Mouse (Mus musculus) right cerebral cortex, adult 18-20 months (tissue): ENCODE measurements around the gene Cln5.

Experiments used
- DNase-seq: peaks from one replicate; pipeline ENCODE4 v3.0.0; 2022; ENCODE audit warnings: mixed read lengths

Cln5 gene

GRCm38 (mm10) chr14:103069864-103070611, at the start of gene Cln5:
Gene Cln5 (plus strand): TSS chr14:103070216.
- DNase-seq = peak; percentile 93

DNA sequence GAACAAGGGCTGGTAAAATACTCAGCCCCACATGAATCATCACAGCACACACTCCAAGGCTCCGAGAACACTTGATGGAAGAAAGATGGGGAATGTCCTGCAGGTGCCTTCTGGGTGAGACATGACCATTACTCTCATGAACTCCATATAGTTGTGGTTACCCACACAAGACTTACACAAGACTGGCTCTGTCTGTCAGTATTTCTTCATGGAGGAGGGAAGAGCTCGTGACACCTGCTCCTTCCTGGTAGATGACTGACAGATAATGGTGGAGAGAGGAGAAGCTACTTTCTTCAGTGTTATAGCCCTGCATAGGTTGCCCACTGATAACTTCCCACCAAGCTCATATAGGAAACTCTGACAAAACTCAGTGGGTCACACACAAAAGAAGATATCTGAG, 40.8 kb upstream of the Cln5 start:
- DNase-seq = no peak

DNA sequence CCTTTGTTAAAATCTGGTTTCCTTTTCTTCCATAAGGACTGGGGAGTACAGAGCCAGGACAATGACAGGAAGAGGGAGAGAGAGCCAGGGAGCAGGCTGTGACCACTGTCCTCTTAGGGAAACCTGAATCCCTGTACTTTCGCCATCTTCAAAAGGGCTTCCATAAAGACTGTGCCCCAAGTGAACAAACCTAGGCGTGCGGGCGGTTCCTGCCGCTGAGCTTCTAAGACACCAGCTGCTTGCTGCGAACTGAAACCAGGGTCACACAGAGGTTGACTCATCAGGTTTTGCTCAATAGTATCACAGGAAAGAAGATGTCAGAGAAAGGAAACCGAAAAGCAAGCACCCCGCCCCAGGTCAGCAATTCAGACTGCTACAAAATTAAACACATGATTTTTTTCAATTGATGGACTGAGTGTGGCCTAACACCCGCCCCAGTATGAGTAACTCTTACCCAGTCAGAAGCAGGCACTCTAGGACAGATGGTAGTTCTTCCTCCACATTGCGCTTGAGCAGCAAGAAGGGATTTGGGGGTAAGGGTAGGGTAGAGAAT, 36.7 kb upstream of the Cln5 start:
- no peak for DNase-seq

GRCm38 (mm10) chr14:103034076-103034475, 35.9 kb upstream of the Cln5 start:
- DNase-seq = no peak

GRCm38 (mm10) chr14:103037016-103037415, 33.0 kb upstream of the Cln5 start:
- DNase-seq = no peak

GRCm38 (mm10) chr14:103046677-103047076, 23.3 kb upstream of the Cln5 start, which contains the start of gene Acod1:
Gene Acod1 (plus strand): TSS chr14:103046977.
- no peak for DNase-seq

DNA sequence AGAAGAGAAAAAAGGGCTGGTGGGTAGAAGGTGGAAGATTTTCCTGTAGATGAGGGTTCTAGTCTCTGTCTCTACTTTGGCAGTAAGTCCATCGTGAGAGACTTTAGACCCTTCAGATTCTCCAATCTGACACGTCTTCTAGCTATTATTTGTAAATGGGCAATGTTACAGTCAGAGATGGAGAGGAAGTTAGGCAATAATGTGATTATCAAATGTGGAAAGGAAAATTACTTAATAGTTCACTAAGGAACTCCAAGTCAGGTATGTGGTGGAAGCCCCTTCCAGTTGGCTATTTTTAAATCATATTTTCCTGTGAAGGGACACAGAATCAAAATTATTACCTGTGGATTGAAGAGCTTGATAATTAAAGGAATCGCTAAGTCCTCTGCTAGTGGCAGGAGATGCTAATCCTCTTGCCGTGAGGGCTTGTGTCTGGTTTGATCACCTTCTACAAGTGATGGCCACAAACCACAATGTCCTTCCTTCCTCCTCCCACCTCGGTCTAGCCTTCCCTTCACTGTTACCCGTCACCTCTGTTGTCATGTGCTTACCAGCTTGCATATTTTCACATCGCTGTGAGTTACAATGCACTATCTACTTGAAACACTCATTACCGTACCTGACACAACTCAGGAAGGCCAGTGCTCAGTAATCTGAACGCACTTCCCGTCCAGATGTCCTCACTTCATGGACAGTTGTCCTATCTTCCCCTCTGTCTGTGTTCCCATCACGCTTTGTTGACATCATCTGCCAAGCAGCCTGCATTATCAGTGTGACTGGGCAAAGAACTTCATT, 21.5 kb upstream of the Cln5 start:
- DNase-seq = no peak

GRCm38 (mm10) chr14:103051159-103051769, 18.8 kb upstream of the Cln5 start:
- DNase-seq = peak; percentile 77

GRCm38 (mm10) chr14:103054731-103055130, 15.3 kb upstream of the Cln5 start:
- no peak for DNase-seq

GRCm38 (mm10) chr14:103056601-103057000, 13.4 kb upstream of the Cln5 start:
- no peak for DNase-seq

DNA sequence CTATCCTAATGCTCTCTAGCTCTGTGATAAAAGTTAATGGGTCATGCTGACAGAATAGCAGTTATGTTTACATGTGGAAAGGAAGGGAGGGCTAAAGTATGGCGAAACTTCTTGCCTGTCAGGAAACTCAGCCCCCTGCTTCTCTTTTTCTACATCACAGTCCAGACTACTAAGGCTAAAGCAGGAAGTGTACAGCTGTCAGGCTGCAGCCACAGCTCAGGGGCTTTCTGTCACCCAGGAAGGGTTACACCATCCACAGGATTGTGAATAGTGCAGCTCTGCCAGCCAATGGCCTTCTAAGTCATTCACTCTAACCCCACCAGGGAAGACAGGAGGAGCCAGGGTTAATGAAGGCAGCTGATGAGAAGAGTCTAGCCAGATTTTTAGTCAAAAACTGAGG, 11.0 kb upstream of the Cln5 start:
- no peak for DNase-seq

DNA sequence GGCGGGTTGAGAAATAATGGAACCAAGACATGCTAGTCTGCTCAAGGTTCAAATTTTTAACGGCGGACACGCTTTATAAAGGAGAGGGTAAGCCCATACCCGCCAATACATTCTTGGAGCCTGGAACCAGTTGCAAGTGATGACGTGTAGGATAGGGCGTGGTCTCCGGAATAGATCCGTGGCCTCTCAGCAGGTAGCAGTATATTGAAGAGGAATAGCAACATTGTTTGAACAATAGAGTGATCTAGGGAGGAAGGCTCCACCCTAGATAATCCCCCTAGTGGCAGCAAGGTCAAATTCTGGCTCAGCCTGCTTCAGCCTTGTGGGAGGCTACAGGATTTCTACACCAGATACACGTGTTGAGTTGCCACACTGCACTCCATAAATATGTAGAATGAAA, 10.5 kb upstream of the Cln5 start:
- no peak for DNase-seq

DNA sequence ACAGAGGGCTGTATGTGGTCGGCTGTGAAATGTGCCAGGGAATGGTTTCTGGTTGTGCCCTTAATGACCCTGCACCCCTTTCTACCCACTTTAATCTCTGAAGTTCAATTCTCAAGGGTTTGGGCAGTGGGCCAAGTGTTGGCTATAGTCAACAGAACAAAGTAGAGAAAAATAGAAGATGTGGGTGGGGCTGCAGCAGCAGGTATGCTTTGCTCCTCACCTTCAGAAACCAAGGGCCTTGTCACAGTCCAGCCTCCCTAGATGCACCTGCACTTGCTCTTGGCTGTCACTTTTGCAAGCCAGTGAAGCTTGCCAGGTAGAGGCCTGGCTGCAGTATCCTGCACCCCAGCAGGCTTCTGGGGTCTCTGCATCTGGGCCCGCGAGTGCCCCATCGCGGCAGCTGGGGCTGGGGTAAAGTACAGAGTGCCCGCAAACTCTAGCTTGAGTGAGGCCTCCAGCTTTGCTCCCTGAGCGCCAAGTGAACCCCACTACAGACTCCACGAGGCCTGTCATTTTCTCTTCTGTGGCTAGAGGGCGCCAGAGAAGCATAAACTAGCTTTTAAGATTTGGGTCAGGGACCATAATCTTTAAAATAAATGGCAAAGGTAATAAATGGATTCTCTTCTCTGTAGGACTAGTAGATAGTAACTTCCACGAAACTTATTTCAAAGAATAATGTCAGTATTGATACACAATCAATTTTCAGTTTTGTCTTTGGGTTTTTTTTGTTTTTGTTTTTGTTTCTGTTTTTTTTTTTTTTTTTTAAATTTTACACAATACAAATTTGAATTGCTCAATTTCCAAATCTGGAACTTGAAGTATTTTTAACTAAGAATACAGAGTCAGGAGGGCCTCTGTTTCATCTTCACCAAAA, 4.5 kb upstream of the Cln5 start:
- peak; percentile 78 for DNase-seq

DNA sequence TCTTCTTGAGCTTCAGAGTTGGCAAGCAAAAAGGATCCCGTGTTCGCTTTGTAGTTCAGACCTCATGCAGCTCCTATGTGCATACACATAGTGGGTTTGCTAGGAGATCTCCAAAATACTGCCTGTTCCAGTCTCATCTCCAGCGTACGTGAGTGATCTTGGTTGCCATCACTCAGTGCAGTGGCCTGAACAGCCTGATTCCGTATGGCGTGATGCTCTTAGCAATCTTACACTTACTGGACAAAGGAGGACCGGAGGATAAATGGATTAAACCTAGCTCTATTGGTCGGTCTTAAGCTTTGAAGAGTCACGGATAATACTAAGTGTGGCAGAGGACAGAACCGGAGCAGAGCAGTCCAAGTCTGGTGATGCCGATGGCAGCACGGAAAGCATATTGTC, 552 bp upstream of the Cln5 start:
- no peak for DNase-seq

GRCm38 (mm10) chr14:103070790-103071189, 774 bp downstream of the Cln5 start:
- DNase-seq = no peak

GRCm38 (mm10) chr14:103071471-103071870, 1.5 kb downstream of the Cln5 start:
- no peak for DNase-seq

DNA sequence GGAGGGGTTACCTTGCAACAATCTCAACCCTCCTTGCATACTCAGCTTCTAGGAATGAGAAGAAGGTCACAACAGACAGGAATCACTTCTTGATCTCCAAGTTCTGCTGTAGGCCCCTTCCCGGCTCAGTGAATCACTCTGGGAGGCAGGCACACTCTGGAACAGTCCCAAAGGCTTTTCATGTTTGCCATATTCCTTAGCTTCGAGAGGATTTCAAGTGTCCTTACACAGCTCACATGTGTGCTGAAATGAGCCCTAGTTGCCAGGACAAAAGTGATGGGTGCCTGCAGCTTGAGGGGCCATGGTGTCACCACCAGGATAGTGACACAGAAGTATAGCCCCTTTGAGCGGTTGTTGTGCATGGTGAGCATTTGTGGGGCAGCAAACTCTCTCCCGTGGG, 2.7 kb downstream of the Cln5 start:
- no peak for DNase-seq

DNA sequence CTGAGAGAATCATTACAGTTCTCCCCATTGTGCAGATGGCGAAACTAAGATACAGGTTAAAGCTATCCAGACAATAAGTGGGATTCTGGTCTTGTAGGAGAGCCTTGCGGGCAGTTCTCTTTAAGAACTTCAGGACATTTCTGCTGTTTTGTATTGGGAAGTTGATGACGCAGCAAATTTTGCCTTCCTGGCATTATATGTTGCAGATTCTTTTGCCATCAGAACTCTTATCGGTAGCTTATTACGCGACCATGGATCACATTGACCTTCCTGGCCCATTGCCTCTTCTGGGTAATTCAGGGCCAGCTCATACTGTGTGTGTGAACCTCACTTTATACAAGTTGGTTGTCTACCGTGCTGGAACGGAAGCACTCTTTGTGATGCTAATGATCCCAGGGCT, 3.8 kb downstream of the Cln5 start:
- no peak for DNase-seq

DNA sequence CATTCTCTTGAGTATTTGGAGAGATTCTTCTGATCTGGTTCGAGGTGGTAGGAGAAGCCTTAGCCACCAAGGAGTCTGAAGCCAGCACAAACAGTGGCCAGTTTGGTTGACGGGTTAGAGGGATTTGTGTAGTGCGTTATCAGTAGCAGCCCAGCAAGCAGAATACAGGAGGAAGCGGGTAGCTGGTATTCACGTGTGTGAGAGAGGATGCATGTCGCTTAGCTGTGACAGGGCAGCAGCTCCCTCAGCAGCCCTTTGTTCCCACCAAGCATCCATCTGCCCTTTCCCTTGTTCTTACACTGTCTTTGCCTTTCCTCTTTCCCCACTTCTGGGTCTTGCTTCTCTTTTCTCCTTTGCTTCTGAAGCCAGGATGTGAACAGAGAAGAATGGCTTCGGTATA, 5.2 kb downstream of the Cln5 start:
- DNase-seq = no peak

DNA sequence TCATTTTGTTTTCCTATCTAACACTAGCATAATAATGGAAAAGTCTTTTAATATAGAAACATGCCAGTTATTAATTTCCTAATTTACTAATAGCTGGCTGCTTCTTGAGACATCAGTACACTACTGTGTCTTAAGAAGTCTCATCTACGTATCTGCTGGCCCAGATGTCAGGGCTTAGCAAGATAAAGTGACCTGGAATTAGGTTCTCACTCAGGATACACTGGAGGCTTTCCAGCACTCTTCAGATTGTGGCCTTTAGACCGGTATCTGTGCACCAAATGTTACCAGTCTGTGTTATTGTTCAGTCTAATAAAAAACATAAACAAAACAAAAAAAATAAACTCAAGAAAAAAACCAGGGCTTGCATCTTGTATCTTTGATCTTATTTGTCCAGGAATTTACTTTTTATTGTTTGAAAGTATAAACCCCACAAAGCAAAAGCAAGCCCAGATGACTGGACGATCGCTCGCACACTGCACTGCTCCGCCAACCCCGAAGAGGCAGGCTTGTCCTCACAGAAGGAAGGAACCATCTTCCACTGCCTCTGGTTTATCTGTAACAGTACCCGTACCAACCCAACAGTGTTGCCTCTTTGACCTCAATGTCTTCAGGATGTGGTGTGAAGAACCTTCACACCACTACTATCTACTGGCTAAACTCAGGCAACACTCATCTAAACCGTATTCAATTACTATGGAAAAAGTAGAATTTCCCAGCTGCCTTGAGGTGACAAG, 7.4 kb downstream of the Cln5 start:
- DNase-seq = no peak

- DNase-seq = no peak
These were observed 8.2 kb downstream of the Cln5 start for GRCm38 (mm10) chr14:103078006-103078912.
